Mouse (Mus musculus) CH12.LX (cell line): Measurements from ENCODE around the gene Mrnip. TPM values are rescaled to one million over a fixed set of nuclear protein-coding genes. Genes with fewer than 3 reads are reported as not detected.

ENCODE experiments used
- DNase-seq: peaks from one replicate; pipeline ENCODE4 v3.0.0-alpha.2; 2013; ENCODE audit errors: extremely low read depth
- H3K27ac ChIP-seq: 2 replicates; pipeline ENCODE4 v1.5.1; 2012; ENCODE audit warnings: low read depth, mild to moderate bottlenecking, control low read depth, moderate library complexity; ENCODE audit not compliant: insufficient read depth
- H3K27me3 ChIP-seq: replicated peaks from 2 replicates; pipeline ENCODE3; 2012; ENCODE audit warnings: inconsistent platforms
- H3K36me3 ChIP-seq, 2 experiments: replicated peaks in 1 of 2; 2 replicates each; pipeline versions ENCODE3 to v1.6.1; 2012; ENCODE audit warnings: inconsistent platforms in 1 of 2, low read length in 1 of 2, mild to moderate bottlenecking in 1 of 2, mixed read lengths in 1 of 2, moderate library complexity in 1 of 2; ENCODE audit not compliant: control insufficient read depth in 1 of 2, insufficient read depth in 1 of 2
- H3K4me1 ChIP-seq, 2 experiments: 2 replicates each; pipeline ENCODE4 v1.6.1; 2012; ENCODE audit warnings: inconsistent platforms in 1 of 2, moderate library complexity in 1 of 2; ENCODE audit not compliant: insufficient read depth in 2 of 2, control insufficient read depth in 1 of 2
- H3K4me2 ChIP-seq: 2 replicates; pipeline ENCODE4 v1.6.1; 2012; ENCODE audit warnings: low read depth, mild to moderate bottlenecking, control low read depth; ENCODE audit not compliant: poor library complexity, insufficient read depth, severe bottlenecking
- H3K4me3 ChIP-seq, 3 experiments: fragments of 150-350 bp in 1 of 3; sonication (generic) in 1 of 3; replicated peaks in 1 of 3; 2 replicates each; pipeline versions ENCODE3 to v1.5.1; 2011 to 2012; ENCODE audit warnings: low read depth in 2 of 3, low read length in 2 of 3, mild to moderate bottlenecking in 2 of 3, moderate library complexity in 2 of 3, control low read depth in 1 of 3, improper control_type of control experiment in 1 of 3, inconsistent platforms in 1 of 3, mixed read lengths in 1 of 3; ENCODE audit not compliant: poor library complexity in 1 of 3
- H3K79me2 ChIP-seq: replicated peaks from 2 replicates; pipeline ENCODE4 v1.6.1; 2012; ENCODE audit warnings: mild to moderate bottlenecking, moderate library complexity; ENCODE audit not compliant: control insufficient read depth, poor library complexity, insufficient read depth, severe bottlenecking; ENCODE audit errors: extremely low read depth
- H3K9ac ChIP-seq: 2 replicates; pipeline ENCODE4 v1.6.1; 2012; ENCODE audit warnings: low read depth, mild to moderate bottlenecking, control low read depth, moderate library complexity; ENCODE audit not compliant: insufficient read depth
- H3K9me3 ChIP-seq: replicated peaks from 2 replicates; pipeline ENCODE3; 2012; ENCODE audit warnings: low read length, inconsistent platforms, mixed read lengths
- BHLHE40 ChIP-seq: IDR thresholded peaks from 2 replicates; pipeline ENCODE4 v1.6.1; 2011; ENCODE audit warnings: mild to moderate bottlenecking, low read depth, low read length, improper control_type of control experiment
- CHD2 ChIP-seq: IDR thresholded peaks from 2 replicates; pipeline ENCODE4 v1.6.1; 2011; ENCODE audit warnings: low read length, improper control_type of control experiment
- E2F4 ChIP-seq: IDR thresholded peaks from 2 replicates; pipeline ENCODE4 v1.6.1; 2011; ENCODE audit warnings: low read depth, low read length, improper control_type of control experiment; ENCODE audit not compliant: insufficient replicate concordance
- ELF1 ChIP-seq: IDR thresholded peaks from 2 replicates; pipeline ENCODE4 v1.6.1; 2014; ENCODE audit warnings: low read depth, mild to moderate bottlenecking, inconsistent platforms, low read length, improper control_type of control experiment
- EP300 ChIP-seq: IDR thresholded peaks from 2 replicates; pipeline ENCODE4 v1.6.1; 2011; ENCODE audit warnings: low read length, improper control_type of control experiment
- HCFC1 ChIP-seq: IDR thresholded peaks from 2 replicates; pipeline ENCODE4 v1.6.1; 2012; ENCODE audit warnings: low read depth, mild to moderate bottlenecking, inconsistent platforms, low read length, improper control_type of control experiment
- IRF4 ChIP-seq: IDR thresholded peaks from 2 replicates; pipeline ENCODE4 v1.6.1; 2014; ENCODE audit warnings: low read depth, mild to moderate bottlenecking, inconsistent platforms, low read length, improper control_type of control experiment
- MAX ChIP-seq: IDR thresholded peaks from 2 replicates; pipeline ENCODE4 v1.6.1; 2011; ENCODE audit warnings: low read length, improper control_type of control experiment
- MAZ ChIP-seq: IDR thresholded peaks from 2 replicates; pipeline ENCODE4 v1.6.1; 2012; ENCODE audit warnings: low read depth, mild to moderate bottlenecking, inconsistent platforms, low read length, improper control_type of control experiment, moderate library complexity
- MXI1 ChIP-seq: IDR thresholded peaks from 2 replicates; pipeline ENCODE4 v1.6.1; 2011; ENCODE audit warnings: mild to moderate bottlenecking, low read depth, low read length, improper control_type of control experiment
- NELFE ChIP-seq: IDR thresholded peaks from 2 replicates; pipeline ENCODE4 v1.6.1; 2011; ENCODE audit warnings: low read depth, low read length, improper control_type of control experiment
- NRF1 ChIP-seq: IDR thresholded peaks from 2 replicates; pipeline ENCODE4 v1.6.1; 2014; ENCODE audit warnings: low read depth, mild to moderate bottlenecking, inconsistent platforms, low read length, improper control_type of control experiment, moderate library complexity
- PAX5 ChIP-seq: IDR thresholded peaks from 2 replicates; pipeline ENCODE4 v1.6.1; 2012; ENCODE audit warnings: low read length, inconsistent platforms, mixed read lengths
- SIN3A ChIP-seq: IDR thresholded peaks from 2 replicates; pipeline ENCODE4 v1.6.1; 2012; ENCODE audit warnings: low read length, improper control_type of control experiment, inconsistent platforms
- TBP ChIP-seq: conservative IDR thresholded peaks from 2 replicates; pipeline ENCODE4 v1.6.1; 2011; ENCODE audit warnings: low read depth, low read length, improper control_type of control experiment
- TCF12 ChIP-seq: IDR thresholded peaks from 2 replicates; pipeline ENCODE4 v1.6.1; 2014; ENCODE audit warnings: low read depth, mild to moderate bottlenecking, inconsistent platforms, low read length, improper control_type of control experiment
- UBTF ChIP-seq: IDR thresholded peaks from 2 replicates; pipeline ENCODE4 v1.6.1; 2012; ENCODE audit warnings: low read depth, mild to moderate bottlenecking, inconsistent platforms, low read length, improper control_type of control experiment, moderate library complexity
- USF2 ChIP-seq: conservative IDR thresholded peaks from 2 replicates; pipeline ENCODE4 v1.6.1; 2011; ENCODE audit warnings: low read depth, low read length, improper control_type of control experiment
- ZC3H11A ChIP-seq: IDR thresholded peaks from 2 replicates; pipeline ENCODE4 v1.6.1; 2012; ENCODE audit warnings: low read depth, mild to moderate bottlenecking, inconsistent platforms, low read length, improper control_type of control experiment
- ZMIZ1 ChIP-seq: IDR thresholded peaks from 2 replicates; pipeline ENCODE4 v1.6.1; 2012; ENCODE audit warnings: low read depth, mild to moderate bottlenecking, inconsistent platforms, low read length, improper control_type of control experiment
- dilution Hi-C: fragments of 300-500 bp; cut with MboI; formaldehyde crosslinking; loops from 2 replicates; pipeline ENCODE4 v1.14.3; 2020; ENCODE audit warnings: low sequenced_read_pairs; ENCODE audit not compliant: extremely low pct_unique_long_range_greater_than_20kb, extremely low pct_ligation_motif_present
- in situ Hi-C: fragments of 300-500 bp; cut with MboI; formaldehyde crosslinking; loops from 3 replicates; pipeline ENCODE4 v1.14.3; 2019; ENCODE audit warnings: low sequenced_read_pairs, low pct_ligation_motif_present, low pct_unique_long_range_greater_than_20kb, mixed read lengths
- polyA plus RNA-seq: library from polyadenylated mRNA; unstranded; fragments of >175 nt; gene quantifications from 2 replicates; pipeline ENCODE4 v1.2.1, GENCODE M21; 2012; ENCODE audit warnings: low read depth; ENCODE audit not compliant: insufficient read length
- total RNA-seq, 2 experiments: library from RNA; depleted of rRNA; stranded (reverse); fragments of 300-350 nt in 1 of 2; fragments of >200 nt in 1 of 2; gene quantifications; 2 replicates each; pipeline ENCODE4 v1.2.3; 2012 to 2014

Mrnip gene
- total and polyA plus RNA-seq, 3 experiments, result 22.5 to 36.7 (median 29.7) TPM

DNA sequence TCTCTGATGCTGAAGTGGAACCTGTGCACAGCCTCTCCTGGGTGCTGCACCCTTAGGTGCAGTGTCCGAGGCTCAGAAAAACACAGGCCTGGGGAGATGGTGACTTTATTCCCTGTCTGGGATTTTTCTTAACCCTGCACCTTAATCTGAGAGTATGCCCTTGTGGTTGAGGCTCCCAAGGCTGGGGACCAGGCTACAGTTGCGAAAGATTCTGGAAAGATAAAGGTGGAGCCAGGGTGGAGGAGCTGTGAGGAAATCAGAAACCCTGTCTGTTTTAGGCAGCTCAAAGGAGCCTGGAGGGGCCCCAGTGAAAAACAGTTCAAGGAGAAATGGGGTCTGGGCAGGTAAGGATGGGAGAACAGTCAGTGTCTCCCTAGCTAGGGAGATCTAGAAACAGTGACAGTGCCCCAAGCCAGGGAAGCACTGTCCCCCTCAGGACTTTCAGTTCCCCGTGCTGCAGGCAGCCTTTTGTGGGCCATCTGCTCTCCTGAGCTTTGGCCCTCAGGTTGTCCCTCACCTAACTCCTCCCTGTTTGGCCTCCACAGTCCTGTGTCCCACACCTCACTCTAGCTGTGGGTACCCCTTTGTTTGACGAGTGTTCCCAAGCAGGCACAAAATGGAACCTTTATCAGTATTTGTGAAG, 42.6 kb downstream of the Mrnip start:
- Histone ChIP-seq H3K9ac (no peak overlapping the region; the same call in 1 of the 2 replicates), H3K36me3 (peaks cover 0 to 15% of the 10 kb centered on the region in 2 experiments), H3K9me3 (no peaks in the 10 kb centered on the region), H3K27ac (no peak overlapping the region), H3K27me3 (no peaks in the 10 kb centered on the region), H3K4me2 (0 out of 2 replicates have a peak overlapping the region, but pooled peaks have one; percentile 10), H3K79me2 (no peaks in the 10 kb centered on the region), H3K4me1 (peaks cover 27 to 67% of the 10 kb centered on the region in 2 experiments), H3K4me3 (no peak overlapping the region)
- DNase-seq, result no peak
- dilution Hi-C loops, result no loop called here
- in situ Hi-C loops, result no loop called here
- TF ChIP-seq USF2 (no peak), PAX5 (no peak), ZC3H11A (no peak), MAX (no peak), E2F4 (no peak), ZMIZ1 (no peak), EP300 (peak; percentile 63), MAZ (no peak), CHD2 (no peak), TBP (0 out of 2 replicates have a peak, but pooled peaks have one; percentile 21), MXI1 (0 out of 2 replicates have a peak, but pooled peaks have one; percentile 1), IRF4 (peak; percentile 86), TCF12 (0 out of 2 replicates have a peak, but pooled peaks have one; percentile 16), BHLHE40 (no peak), SIN3A (no peak), NELFE (no peak)
- TF ChIP-seq, all 38 proteins: peak for 5

DNA sequence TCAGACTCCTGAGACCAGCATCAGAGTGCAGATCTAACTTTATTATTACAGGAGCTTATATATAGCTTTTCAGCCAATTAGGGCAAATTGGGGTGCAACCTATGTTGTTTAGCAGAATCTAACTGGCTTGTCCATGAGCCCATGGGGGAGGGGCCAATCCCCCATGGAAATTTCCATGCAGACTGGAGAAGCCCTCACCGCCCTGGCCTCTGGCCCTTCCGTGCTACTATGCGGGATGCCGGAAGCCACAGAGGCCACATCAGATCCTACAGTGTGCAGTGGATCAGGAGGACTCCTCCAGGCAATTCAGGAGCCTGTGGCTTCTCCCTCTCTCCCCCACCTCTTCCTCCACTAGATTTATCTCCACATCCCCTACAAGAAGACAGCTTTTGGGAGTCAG, 43.6 kb downstream of the Mrnip start:
- peaks cover 23 to 67% of the 10 kb centered on the region in 2 experiments for H3K4me1 ChIP-seq

More for the DNA sequence above, 43.6 kb downstream of the Mrnip start:
- H3K4me3 ChIP-seq, result no peak overlapping the region
- H3K9ac ChIP-seq, result no peak overlapping the region
- H3K79me2 ChIP-seq, result no peaks in the 10 kb centered on the region
- H3K27ac ChIP-seq, result no peak overlapping the region
- H3K4me2 ChIP-seq, result no peak overlapping the region
- H3K27me3 ChIP-seq, result no peaks in the 10 kb centered on the region
- H3K9me3 ChIP-seq, result no peaks in the 10 kb centered on the region
- in situ Hi-C loops (no loop called here), dilution Hi-C loops (no loop called here)
- TF ChIP-seq HCFC1 (no peak), ELF1 (no peak), NRF1 (no peak), UBTF (no peak)
- peaks cover 0 to 15% of the 10 kb centered on the region in 2 experiments for H3K36me3 ChIP-seq
- DNase-seq, result no peak
